Mouse (Mus musculus) spleen, postnatal 10 days (tissue): Measurements from ENCODE around the gene Cul3.

Experiments used
- DNase-seq, 2 experiments: peaks; one replicate each; pipeline ENCODE4 v3.0.0; 2021 to 2022; ENCODE audit warnings: low spot score in 2 of 2

The Cul3 gene

DNA sequence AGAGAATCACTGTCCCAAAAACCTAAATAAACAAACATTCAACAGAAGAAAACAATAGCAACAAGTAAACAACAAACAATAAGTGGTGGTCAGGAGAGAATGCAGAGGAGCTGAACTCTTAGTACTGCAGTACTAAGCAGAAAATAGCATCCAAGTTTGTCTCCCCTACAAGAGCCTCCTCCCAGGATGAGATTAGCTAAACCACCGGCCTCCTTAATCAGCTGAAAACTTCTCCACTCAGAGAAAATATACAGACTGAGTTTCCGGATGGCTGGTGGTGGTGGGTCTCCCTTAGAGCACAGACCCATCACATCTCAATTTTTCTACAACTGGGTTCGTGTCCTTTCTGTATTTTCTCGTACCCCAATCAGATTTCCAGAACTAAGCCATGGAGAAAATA, 47.0 kb downstream of the Cul3 start:
- no peak for DNase-seq

DNA sequence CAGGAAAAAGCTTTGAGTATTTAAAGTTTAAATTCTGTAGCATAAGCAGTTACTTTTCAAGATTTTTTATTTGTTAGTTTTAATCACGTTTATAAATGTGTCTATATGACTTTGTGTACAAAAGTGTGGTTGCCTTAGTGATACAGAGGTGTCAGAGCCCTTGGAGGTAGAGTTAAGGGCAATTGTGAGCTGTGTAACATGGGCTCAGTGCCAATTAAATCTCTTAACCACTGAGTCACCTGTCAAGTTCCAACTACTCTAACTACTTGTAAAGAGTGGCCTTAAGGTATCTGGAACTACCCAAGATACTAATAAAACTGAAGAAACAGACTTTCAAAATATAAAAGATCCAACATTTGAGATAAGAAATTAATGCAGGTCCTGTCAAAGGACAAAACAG, 61.5 kb downstream of the Cul3 start:
- no peak for DNase-seq

DNA sequence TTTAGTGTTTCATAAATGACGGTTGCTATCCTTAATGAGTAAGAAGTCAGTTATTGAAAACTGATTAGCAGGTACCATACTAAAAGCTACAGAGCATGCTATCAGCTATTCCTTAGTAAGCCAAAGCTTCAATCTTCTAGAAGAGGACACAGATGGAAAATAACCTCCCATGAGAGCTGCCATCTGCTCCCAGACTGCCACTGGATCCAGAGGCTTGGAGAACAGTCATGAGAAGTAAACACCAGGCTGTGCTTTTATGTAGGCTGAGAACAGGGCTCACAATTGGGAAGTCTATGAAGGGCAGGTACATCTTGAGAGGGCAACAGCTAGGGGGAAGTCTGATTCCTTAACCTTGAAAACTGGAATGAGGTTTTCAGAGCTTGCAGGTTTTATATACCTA, 79.8 kb downstream of the Cul3 start:
- DNase-seq: no peak

DNA sequence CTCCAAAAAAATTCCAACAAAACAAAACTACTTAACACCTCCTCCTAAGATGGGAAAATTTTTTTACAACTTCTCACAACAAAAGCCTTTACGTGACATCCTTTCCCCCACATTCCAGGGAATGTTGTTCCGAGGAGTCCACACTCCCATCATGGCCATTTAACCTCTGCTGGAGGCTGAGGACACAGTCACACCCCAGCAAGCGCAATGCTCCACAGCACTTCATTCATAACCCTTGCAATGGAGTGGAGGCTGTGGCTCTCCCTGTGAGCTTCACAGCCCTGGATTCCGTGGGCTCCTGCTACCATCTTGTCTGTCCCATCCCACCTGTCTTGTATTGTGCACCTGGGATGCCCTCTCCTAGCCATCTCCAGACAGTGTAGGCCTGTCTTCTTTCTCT, 81.6 kb downstream of the Cul3 start:
- no peak for DNase-seq

DNA sequence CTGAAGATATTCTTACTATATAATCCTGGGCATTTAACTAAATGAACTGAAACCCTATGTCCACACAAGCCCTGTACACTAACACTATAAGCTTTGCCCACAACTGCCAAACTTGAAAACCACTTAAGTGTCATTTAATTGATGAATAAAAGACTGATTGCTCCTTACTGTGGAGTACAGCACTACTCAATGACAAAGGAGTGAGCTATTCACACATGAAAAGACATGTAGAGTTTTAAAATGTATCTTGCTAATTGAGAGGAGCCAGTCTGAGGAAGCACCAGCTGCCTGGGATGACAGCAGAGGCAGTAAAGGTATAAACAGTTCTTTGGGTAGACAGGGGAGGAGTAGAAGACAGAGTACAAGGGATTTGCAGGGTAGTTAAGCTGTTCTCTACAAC, 87.0 kb downstream of the Cul3 start:
- DNase-seq: no peak

DNA sequence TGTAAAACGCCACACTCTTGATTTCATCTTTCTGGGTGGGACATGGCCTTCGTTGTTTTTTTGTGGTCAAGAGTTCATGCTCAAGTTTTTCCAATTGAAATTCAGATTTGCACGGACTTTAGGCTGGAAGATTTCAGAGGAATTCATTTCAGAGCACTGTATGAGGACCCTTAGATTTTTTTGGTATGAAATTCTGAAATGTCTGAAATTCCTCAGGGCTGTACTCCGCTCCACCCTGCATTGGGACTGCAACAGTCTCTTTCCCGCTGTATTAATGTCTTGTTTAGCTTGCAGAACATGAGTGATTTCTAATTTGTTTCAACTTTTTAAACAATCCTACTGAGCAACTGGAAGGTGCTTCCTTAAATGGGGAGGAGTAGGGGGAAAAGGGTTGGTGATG, 90.0 kb downstream of the Cul3 start:
- no peak for DNase-seq

GRCm38 (mm10) chr1:80247131-80247530, 93.1 kb downstream of the Cul3 start:
- no peak for DNase-seq

DNA sequence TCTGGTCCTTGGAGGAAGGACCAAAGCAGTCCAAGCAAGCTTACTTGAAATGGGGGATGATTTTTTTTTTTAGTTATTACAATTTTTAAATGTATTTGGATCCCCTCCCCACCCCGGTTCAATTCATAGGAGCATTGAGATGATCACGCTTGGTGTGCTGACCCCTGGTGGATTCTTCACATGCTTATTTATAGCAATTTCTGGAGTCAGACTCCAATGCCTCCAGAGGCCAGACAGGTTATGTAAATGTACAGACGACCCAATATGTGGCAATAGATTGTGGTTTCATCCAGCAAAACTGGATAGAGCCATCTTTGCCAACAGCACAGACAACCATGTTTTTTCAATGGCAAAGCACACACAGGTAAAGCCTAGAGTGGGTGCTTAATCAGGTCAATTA, 96.2 kb downstream of the Cul3 start:
- DNase-seq: no peak

DNA sequence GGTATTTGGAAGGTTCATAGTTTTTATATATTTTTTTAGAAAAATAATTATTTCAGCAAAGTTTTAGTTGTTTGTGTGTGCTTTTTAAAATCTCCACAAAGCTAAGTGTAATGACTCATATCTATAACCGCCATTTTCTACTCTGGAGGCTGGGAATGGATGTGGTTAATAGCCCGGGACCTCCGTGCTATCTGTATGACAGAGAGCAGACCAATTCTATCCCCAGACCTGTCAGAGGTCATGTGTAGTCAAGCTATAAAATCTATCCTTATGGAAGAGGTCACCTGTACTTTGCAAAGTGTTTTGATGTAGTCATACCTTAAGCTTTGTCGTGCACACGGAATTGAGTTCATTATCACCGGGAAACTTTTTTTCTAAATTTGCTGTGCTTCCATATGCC, 98.7 kb downstream of the Cul3 start:
- DNase-seq: no peak

GRCm38 (mm10) chr1:80240017-80240660, 100.1 kb downstream of the Cul3 start:
- no peak for DNase-seq

DNA sequence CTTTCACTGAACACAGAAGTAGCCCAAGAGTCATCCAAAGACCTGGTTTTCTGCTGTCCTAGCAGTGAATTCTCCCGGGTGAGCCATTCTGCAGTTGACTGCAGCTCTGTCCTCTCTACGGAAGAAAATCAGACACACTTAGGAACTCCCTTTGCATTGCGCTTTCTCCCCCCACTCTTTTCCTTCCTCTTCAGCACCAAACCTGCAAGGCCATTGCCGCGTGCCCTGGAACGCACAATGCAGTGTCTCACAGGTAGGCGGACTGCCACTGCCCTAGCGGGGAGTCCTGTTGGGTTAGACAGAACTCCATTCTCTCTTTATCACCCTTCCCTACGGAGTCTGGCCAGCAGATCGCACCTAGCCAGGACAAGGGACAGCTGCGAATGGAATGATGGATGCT, 100.8 kb downstream of the Cul3 start:
- DNase-seq: no peak

DNA sequence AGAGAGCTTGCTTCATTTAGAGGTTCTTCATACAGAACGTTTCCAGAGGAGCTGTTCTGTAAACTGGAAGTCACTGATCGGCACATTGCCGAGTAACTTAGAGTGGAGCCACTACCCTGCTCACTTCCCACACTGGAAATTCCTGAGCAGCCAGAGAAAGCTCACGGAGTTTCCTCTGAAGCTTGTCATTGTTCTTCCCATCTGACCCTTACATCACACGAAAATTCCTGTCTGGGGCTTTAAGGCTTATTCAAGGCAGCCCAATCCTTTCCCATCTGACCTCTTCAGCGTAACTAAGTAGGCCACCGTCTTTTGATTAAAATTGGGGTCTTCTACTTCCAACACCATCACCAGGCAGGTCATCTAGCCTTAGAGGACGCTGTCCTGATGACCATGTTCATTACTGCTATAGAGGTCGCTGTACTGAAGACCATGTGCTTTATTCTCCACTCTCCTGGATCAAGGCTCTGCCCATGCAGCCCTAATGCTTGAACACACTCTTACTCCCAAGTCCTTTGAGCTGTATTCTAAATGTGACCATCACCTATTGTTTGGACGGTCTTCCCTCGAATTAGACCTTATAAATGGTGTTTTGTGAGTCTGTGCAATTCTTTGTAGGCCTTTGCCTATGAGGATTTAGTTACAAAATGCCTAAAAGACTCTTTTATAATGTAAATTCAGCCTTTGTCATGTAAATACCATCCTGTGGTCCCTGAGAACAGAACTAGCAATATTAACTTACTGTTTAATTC, 103.2 kb downstream of the Cul3 start:
- no peak for DNase-seq

GRCm38 (mm10) chr1:80236126-80236525, 104.2 kb downstream of the Cul3 start:
- DNase-seq: no peak

DNA sequence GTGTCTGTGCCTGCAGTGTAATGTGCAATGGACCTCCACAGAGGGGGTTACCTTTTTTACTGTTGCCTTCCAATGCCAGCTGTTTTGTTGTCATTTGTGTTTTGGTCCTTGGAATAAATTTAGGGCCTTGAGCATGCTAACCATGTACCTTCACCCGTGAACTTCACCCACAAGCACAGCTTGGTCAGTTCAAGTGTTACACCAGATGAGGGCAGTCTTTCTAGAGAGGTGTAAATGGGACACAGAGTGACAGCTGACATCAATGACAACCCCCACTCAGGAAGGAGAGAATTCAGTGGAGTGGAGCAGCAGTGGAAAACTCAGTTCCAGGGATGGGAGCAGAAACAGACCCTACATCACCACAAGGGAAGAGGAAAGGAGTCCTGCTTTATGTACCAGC, 109.7 kb downstream of the Cul3 start:
- DNase-seq: no peak

DNA sequence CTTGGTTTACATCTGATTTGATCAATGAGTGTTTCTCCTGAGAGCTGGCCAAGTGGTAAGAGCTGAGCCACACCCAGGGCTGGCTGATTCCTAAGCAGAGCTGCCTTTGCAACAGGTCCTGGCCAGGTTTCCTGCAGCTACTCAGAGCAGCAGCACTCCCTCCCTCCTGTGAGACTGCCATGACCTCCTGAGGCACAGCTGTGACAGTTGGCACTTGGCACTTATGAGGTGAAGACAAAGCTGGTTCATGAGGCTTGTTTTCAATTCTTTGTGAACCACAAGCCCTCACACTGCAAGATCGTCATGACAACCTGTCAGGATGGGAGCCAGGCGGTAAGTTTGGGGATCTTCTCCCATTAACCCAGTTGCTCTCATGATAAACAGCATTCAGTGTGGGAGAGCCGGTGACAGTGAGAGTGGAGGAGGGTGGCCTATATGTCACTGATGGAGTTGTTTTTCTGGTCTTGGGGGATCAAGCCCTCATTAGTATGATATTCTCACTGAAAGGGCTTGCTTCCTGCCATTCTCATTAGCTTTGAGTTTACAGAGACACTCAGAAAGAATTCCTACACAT, 115.4 kb downstream of the Cul3 start:
- no peak for DNase-seq

- DNase-seq: no peak
Observed at GRCm38 (mm10) chr1:80221151-80221550, 119.1 kb downstream of the Cul3 start.

DNA sequence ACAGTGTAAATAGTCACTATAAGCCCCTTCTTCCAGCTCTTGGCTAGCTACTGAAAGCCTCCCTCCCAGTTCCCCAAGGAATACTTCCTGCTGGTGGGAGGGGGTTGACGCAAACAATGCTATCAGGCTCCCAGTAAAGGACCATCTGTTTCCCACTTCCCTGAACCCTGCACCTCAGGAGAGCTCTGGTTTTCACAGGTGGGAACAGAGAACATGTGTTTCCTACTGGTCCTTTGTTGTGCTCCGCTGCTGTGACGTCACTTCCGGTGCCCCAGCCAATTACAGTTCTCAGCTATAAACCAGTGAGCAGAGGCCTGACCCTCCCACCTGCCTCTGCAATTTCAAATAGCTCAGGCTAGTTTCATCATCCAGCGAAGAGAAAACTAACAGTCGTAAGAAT, 122.0 kb downstream of the Cul3 start, which contains the start of gene Fam124b:
Gene Fam124b, minus strand, starts transcription at position 206 of the 400 bp plus-strand sequence.
- DNase-seq: peak in 1 of 2 experiments; percentile 22
